Mouse (Mus musculus) kidney, embryonic 15.5 days (tissue): ENCODE measurements around the gene Gm49333. TPM values are rescaled to one million over a fixed set of nuclear protein-coding genes. Genes with fewer than 3 reads are reported as not detected.
A peak's percentile ranks its signal among the peaks of the same experiment; 100 is the strongest.

ENCODE experiments used
- ATAC-seq: fragments of 200-750 bp; cut with Nextera tagmentation; replicated peaks from 2 replicates; pipeline ENCODE4 v1.8.0; 2017; ENCODE audit warnings: moderate TSS enrichment; ENCODE audit not compliant: low FRiP score
- H3K27ac ChIP-seq: fragments of 300-500 bp; sonication (generic); 2 replicates; pipeline ENCODE4 v1.5.1; 2015; ENCODE audit warnings: mild to moderate bottlenecking, inconsistent platforms
- H3K27me3 ChIP-seq: fragments of 300-500 bp; sonication (generic); 2 replicates; pipeline ENCODE4 v1.6.1; 2015; ENCODE audit warnings: inconsistent platforms
- H3K36me3 ChIP-seq: fragments of 300-500 bp; sonication (generic); 2 replicates; pipeline ENCODE4 v1.6.1; 2015; ENCODE audit warnings: inconsistent platforms
- H3K4me1 ChIP-seq: fragments of 300-500 bp; sonication (generic); 2 replicates; pipeline ENCODE4 v1.6.1; 2015; ENCODE audit warnings: inconsistent platforms
- H3K4me2 ChIP-seq: fragments of 300-500 bp; sonication (generic); 2 replicates; pipeline ENCODE4 v1.6.1; 2015; ENCODE audit warnings: moderate library complexity, mild to moderate bottlenecking, inconsistent platforms
- H3K4me3 ChIP-seq: fragments of 300-500 bp; sonication (generic); replicated peaks from 2 replicates; pipeline ENCODE4 v1.5.1; 2015; ENCODE audit warnings: mild to moderate bottlenecking, inconsistent platforms
- H3K9ac ChIP-seq: fragments of 300-500 bp; sonication (generic); 2 replicates; pipeline ENCODE4 v1.6.1; 2015; ENCODE audit warnings: mild to moderate bottlenecking, inconsistent platforms
- H3K9me3 ChIP-seq: fragments of 300-500 bp; sonication (generic); replicated peaks from 2 replicates; pipeline ENCODE4 v1.6.1; 2016; ENCODE audit warnings: inconsistent platforms
- WGBS: fragments of 180-500 bp; shearing (Covaris S2); methylation state at CpG from one replicate; pipeline ENCODE4 v1.1.7; 2015; ENCODE audit warnings: mixed read lengths; 5-methylcytosine and 5-hydroxymethylcytosine counted together
- polyA plus RNA-seq: library from polyadenylated mRNA; unstranded; fragments of >200 nt; fragmentation: Nextera tagmentation; extraction: Ambion mirVana; gene quantifications from 2 replicates; pipeline ENCODE4 v1.2.1, GENCODE M21; 2015

Gene Gm49333
- polyA plus RNA-seq: not detected in 2 replicates

GRCm38 (mm10) chr16:20611357-20612227, at the start of gene Gm49333, which contains the start of the genes Eef1akmt4 and Alg3:
Gm49333 (plus strand) TSS chr16:20611610.
Eef1akmt4 (plus strand) TSS chr16:20611593.
Alg3 (minus strand) TSS chr16:20611735.
- peaks cover 14% of the 10 kb centered on the region for H3K36me3 ChIP-seq

GRCm38 (mm10) chr16:20565075-20565474, 46.3 kb upstream of the Gm49333 start:
- Histone ChIP-seq H3K27me3 (no peaks in the 10 kb centered on the region), H3K4me2 (no peak overlapping the region), H3K4me1 (no peaks in the 10 kb centered on the region), H3K36me3 (peaks cover 33% of the 10 kb centered on the region), H3K9ac (no peak overlapping the region), H3K9me3 (no peaks in the 10 kb centered on the region), H3K27ac (no peak overlapping the region), H3K4me3 (no peak overlapping the region)
- 55% methylated on average over 1 of the region's 1 CpGs for WGBS
- ATAC-seq: no peak

More at GRCm38 (mm10) chr16:20611357-20612227, at the start of gene Gm49333, which contains the start of the genes Eef1akmt4 and Alg3:
- Histone ChIP-seq H3K9ac (peak within 1 kb of the TSS; percentile 76), H3K27ac (peak within 1 kb of the TSS; percentile 90), H3K9me3 (no peaks in the 10 kb centered on the region), H3K4me3 (peak within 1 kb of the TSS; percentile 76), H3K4me1 (peaks cover 28% of the 10 kb centered on the region), H3K4me2 (peak within 1 kb of the TSS; percentile 89), H3K27me3 (no peaks in the 10 kb centered on the region)
- WGBS: 1% methylated on average over 41 of the region's 41 CpGs
- peak; percentile 98 for ATAC-seq

GRCm38 (mm10) chr16:20589366-20589938, 22.0 kb upstream of the Gm49333 start, which contains the start of gene Vwa5b2:
Vwa5b2 (plus strand) TSS chr16:20589471.
- no peak within 1 kb of the TSS for H3K27ac ChIP-seq
- H3K4me3 ChIP-seq: peak within 1 kb of the TSS; percentile 53
- H3K36me3 ChIP-seq: no peaks in the 10 kb centered on the region
- peaks cover 64% of the 10 kb centered on the region for H3K27me3 ChIP-seq
- peaks cover 26% of the 10 kb centered on the region for H3K4me1 ChIP-seq
- peak; percentile 42 for ATAC-seq
- under 1% methylated on average over 24 of the region's 24 CpGs for WGBS
- H3K4me2 ChIP-seq: peak within 1 kb of the TSS; percentile 97
- H3K9me3 ChIP-seq: no peaks in the 10 kb centered on the region
- H3K9ac ChIP-seq: peak within 1 kb of the TSS; percentile 48

GRCm38 (mm10) chr16:20589939-20590679, 21.3 kb upstream of the Gm49333 start:
- WGBS: under 1% methylated on average over 39 of the region's 39 CpGs
- H3K9me3 ChIP-seq: no peaks in the 10 kb centered on the region
- peak; percentile 83 for ATAC-seq
- H3K9ac ChIP-seq: peak overlapping the region; percentile 48
- H3K4me3 ChIP-seq: peak overlapping the region; percentile 53
- no peak overlapping the region for H3K27ac ChIP-seq
- peaks cover 26% of the 10 kb centered on the region for H3K4me1 ChIP-seq
- H3K4me2 ChIP-seq: peak overlapping the region; percentile 97
- peaks cover 68% of the 10 kb centered on the region for H3K27me3 ChIP-seq
- H3K36me3 ChIP-seq: no peaks in the 10 kb centered on the region

DNA sequence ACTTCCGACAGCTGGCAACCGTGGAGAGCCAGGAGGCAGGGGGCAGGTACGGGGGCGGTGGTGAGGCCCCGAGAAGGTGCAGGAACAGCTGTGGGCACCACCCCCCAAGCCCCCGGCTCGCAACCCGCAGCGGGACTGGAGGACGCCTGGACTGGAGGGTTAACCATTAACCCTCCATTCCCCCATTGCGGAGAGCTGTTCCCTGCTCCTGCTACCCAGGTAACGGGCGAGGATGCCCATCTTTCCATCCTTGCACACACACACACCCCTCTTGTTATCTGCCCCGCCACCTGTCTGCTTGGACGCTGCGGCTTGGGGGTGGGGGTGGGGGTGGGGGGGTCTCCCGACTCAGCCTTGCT, 20.8 kb upstream of the Gm49333 start:
- Histone ChIP-seq H3K36me3 (no peaks in the 10 kb centered on the region), H3K4me3 (peak overlapping the region; percentile 53), H3K4me1 (peaks cover 26% of the 10 kb centered on the region), H3K4me2 (peak overlapping the region; percentile 97), H3K27ac (no peak overlapping the region), H3K27me3 (peaks cover 71% of the 10 kb centered on the region), H3K9ac (no peak overlapping the region), H3K9me3 (no peaks in the 10 kb centered on the region)
- ATAC-seq: peak; percentile 31; the same call in 1 of the 2 replicates
- WGBS: 3% methylated on average over 17 of the region's 17 CpGs

DNA sequence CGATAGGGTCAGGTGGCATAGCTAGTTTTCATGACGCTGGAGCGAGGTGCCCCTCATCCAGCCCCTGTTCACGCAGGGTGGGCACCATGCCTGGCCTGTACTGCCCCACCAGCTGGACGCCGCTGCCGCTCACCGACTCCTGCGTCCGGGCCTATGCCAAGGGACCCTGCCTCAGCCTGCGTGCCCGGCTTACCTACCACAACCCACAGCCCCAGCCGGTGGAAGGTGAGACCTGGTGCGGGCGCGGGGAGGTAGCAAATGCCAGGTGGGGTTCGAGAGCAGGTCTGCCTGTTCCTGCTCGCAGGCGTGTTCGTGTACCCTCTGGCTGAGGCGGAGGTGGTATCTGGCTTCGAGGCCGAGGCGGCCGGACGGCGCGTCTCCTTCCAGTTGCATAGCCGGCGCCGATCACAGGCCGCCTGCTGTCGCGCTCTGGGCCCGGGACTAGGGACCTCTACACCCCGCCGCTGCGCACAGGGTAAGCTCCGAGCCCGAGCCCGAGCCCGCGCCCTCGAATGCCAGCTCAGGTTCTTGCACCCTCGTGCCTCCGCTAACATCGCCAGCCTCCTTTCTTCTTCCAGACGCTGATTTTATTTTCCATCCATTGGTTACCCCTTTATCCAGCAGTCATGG, 20.2 kb upstream of the Gm49333 start:
- WGBS: 4% methylated on average over 48 of the region's 48 CpGs
- Histone ChIP-seq H3K27ac (no peak overlapping the region), H3K4me1 (peaks cover 26% of the 10 kb centered on the region), H3K9me3 (no peaks in the 10 kb centered on the region), H3K9ac (no peak overlapping the region), H3K36me3 (no peaks in the 10 kb centered on the region), H3K4me2 (peak overlapping the region; percentile 97), H3K4me3 (peak overlapping the region; percentile 53), H3K27me3 (peaks cover 71% of the 10 kb centered on the region)
- peak; percentile 30; the same call in 1 of the 2 replicates for ATAC-seq

DNA sequence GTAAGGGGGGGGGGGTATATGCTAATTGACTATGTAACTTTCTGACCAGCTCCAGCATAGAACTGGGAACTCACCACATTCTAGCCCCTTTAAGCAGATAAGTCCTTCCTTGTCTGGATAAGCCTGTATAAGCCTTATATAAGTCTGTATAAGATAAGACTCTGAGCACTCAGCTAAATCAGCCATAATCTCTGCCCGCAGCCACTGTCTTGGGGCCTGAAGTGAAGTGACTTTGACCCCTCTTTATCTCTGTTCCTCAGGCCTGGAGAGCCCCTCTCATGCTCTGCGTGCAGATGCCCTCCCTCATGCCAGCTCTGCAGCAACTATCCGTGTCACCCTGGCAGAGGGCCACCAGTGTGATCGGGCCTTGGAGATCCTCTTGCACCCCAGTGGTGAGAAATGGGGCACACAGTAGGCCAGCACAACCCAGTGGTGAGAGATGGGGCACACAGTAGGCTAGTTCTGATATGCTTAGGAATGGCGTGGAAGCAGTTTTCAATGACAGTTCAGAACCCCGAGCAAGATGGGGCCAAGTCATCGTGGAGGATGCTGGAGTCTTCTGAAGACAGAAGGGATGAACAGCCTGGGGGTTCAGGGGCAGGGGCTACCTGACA, 16.2 kb upstream of the Gm49333 start:
- Histone ChIP-seq H3K4me2 (no peak overlapping the region), H3K9ac (no peak overlapping the region), H3K27ac (no peak overlapping the region), H3K27me3 (peaks cover 49% of the 10 kb centered on the region), H3K36me3 (no peaks in the 10 kb centered on the region), H3K9me3 (no peaks in the 10 kb centered on the region), H3K4me1 (peaks cover 14% of the 10 kb centered on the region), H3K4me3 (no peak overlapping the region)
- ATAC-seq: no peak
- WGBS: 83% methylated on average over 7 of the region's 7 CpGs

- no peak for ATAC-seq
- Histone ChIP-seq H3K9me3 (no peaks in the 10 kb centered on the region), H3K27me3 (peaks cover 44% of the 10 kb centered on the region), H3K4me1 (peaks cover 8% of the 10 kb centered on the region), H3K36me3 (no peaks in the 10 kb centered on the region), H3K4me3 (no peak overlapping the region), H3K4me2 (no peak overlapping the region), H3K27ac (no peak overlapping the region), H3K9ac (no peak overlapping the region)
- WGBS: 92% methylated on average over 4 of the region's 4 CpGs
Measured at GRCm38 (mm10) chr16:20595737-20596136, 15.7 kb upstream of the Gm49333 start.

- Histone ChIP-seq H3K36me3 (no peaks in the 10 kb centered on the region), H3K4me2 (no peak overlapping the region), H3K9me3 (no peaks in the 10 kb centered on the region), H3K9ac (no peak overlapping the region), H3K27ac (no peak overlapping the region), H3K27me3 (peaks cover 32% of the 10 kb centered on the region), H3K4me1 (no peaks in the 10 kb centered on the region), H3K4me3 (no peak overlapping the region)
- 38% methylated on average over 7 of the region's 7 CpGs for WGBS
- ATAC-seq: no peak
Measured at GRCm38 (mm10) chr16:20596687-20597441, 14.5 kb upstream of the Gm49333 start.

- H3K4me1 ChIP-seq: no peaks in the 10 kb centered on the region
- 79% methylated on average over 5 of the region's 5 CpGs for WGBS
- no peak overlapping the region for H3K4me3 ChIP-seq
- H3K4me2 ChIP-seq: no peak overlapping the region
- H3K9ac ChIP-seq: no peak overlapping the region
- H3K27me3 ChIP-seq: no peaks in the 10 kb centered on the region
- no peak overlapping the region for H3K27ac ChIP-seq
- H3K9me3 ChIP-seq: no peaks in the 10 kb centered on the region
- H3K36me3 ChIP-seq: peaks cover 15% of the 10 kb centered on the region
- no peak for ATAC-seq
Measured at GRCm38 (mm10) chr16:20600511-20600910, 10.9 kb upstream of the Gm49333 start.
